11 mouse cellular contexts compared by ENCODE assay signal in the genomic region with DNA sequence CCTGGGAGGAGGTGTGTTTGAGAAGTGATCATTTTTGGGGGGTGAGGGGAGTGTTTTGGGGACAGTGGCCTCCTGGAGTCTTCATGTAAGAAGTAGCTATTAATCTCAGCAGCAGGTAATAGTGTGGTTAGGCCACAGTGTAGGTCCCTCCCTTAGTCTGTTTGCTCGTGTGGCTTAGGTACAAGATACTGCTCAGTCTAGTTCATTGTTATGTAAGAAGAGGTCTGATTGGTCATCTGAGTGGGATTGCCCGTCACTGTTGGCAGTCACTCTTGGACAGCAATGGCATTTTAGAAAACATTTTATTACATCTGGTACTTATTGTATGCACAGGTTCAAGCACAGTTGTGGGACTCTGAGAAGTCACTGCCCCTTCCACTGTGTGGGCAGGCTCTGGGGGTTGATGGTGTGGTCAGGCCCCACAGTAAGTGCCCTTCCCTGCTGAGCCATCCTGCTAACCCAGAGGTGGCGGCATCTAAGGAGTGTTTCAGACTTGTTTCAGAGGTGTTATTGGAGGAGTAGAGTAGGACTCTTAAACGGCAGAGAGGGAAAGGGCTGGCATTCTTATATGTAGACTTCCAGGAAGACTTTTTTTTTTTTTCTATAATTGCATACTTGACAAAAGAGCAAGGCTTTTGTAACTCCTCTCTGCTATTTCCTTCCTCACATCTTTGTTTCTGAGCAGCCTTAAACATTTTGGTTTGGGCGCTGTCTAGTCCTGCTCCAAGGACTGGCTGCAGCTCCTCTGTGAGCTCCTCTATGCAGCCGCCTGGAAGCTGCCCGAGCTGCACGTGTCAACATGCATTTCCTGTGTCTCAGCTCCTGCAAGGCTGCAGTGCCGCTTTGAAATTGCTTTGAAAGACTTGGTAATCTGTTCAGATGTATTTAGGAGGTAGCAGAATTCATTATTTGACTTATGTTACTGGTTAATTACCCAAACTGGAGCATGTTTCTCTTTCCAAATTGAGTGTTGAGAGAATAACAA. TPM values are rescaled to one million over a fixed set of nuclear protein-coding genes. Genes with fewer than 3 reads are reported as not detected.
A peak's percentile ranks its signal among the peaks of the same experiment; 100 is the strongest.
DNase-seq lines count a peak whose midpoint lies in the region; ATAC-seq lines count a peak whose summit lies in the region.
"Had no signal": no experiment of that assay in that cellular context is flagged by ENCODE, and none has a peak within 500 bp of the region (broad histone marks: within the 10 kb centered on the region; RNA-seq: fewer than 3 reads in every experiment).

No protein-coding gene starts in this region.

- H3K36me3 ChIP-seq in kidney, embryonic 15.5 days = no peaks in the 10 kb centered on the region
- H3K36me3 ChIP-seq: embryonic facial prominence, embryonic 12.5 days; hindbrain, embryonic 15.5 days had no signal

- no peak for DNase-seq in kidney, adult 18-20 months
- DNase-seq in Muller cell, postnatal 12 days (ENCODE audit: inconsistent ontology term) = peak; percentile 22
- peak; percentile 59 for DNase-seq in embryo, embryonic 11 days
- DNase-seq in lung, postnatal 10 days = peak; percentile 26
- DNase-seq in layer of hippocampus, postnatal 36 days = no peak
- no peak for DNase-seq in cerebellum, adult 9-10 months
- DNase-seq in c-Kit-positive CD71-positive TER-119-positive erythroid progenitor cells, embryonic 14.5 days (ENCODE audit: low spot score) = no peak

- H3K4me3 ChIP-seq in kidney, embryonic 15.5 days (replicated peaks) = no peak overlapping the region
- H3K4me3 ChIP-seq: embryonic facial prominence, embryonic 12.5 days; hindbrain, embryonic 15.5 days had no signal

- H3K9ac ChIP-seq in kidney, embryonic 15.5 days = no peak overlapping the region
- H3K9ac ChIP-seq: embryonic facial prominence, embryonic 12.5 days; hindbrain, embryonic 15.5 days had no signal

- no peaks in the 10 kb centered on the region for H3K27me3 ChIP-seq in kidney, embryonic 15.5 days
- H3K27me3 ChIP-seq: embryonic facial prominence, embryonic 12.5 days; hindbrain, embryonic 15.5 days had no signal

- H3K27ac ChIP-seq in kidney, embryonic 15.5 days = 0 out of 2 replicates have a peak overlapping the region, but pooled peaks have one; percentile 45
- H3K27ac ChIP-seq: embryonic facial prominence, embryonic 12.5 days; hindbrain, embryonic 15.5 days; macrophage had no signal

- peaks cover 19% of the 10 kb centered on the region for H3K4me1 ChIP-seq in kidney, embryonic 15.5 days

- ATAC-seq in kidney, embryonic 15.5 days (replicated peaks; ENCODE audit: low FRiP score) = no peak

- WGBS in kidney, embryonic 15.5 days = 30% methylated on average over 9 of the region's 9 CpGs

- H3K4me2 ChIP-seq in kidney, embryonic 15.5 days = no peak overlapping the region
- H3K4me2 ChIP-seq: embryonic facial prominence, embryonic 12.5 days; hindbrain, embryonic 15.5 days had no signal

- no peaks in the 10 kb centered on the region for H3K9me3 ChIP-seq in kidney, embryonic 15.5 days (replicated peaks)
- H3K9me3 ChIP-seq: embryonic facial prominence, embryonic 12.5 days; hindbrain, embryonic 15.5 days had no signal

RNA-seq across cellular contexts. Expression of a gene that starts 54.6 kb away (rescaled TPM):
- polyA plus RNA-seq in kidney, embryonic 15.5 days (2015; fragmentation: Nextera tagmentation; extraction: Ambion mirVana) = 6.7 and 6.9 TPM in 2 replicates
- 10 to 100 TPM; 21.7 to 24.2 TPM for total RNA-seq in layer of hippocampus, postnatal 36 days (2021)

Comparison
In these comparisons a context has a peak if more than half of its experiments do, and no peak if none do; other contexts are left out.
1. DNase-seq: peak in Muller cell, postnatal 12 days (single experiment), embryo, embryonic 11 days (single experiment) and lung, postnatal 10 days (single experiment); none in kidney, adult 18-20 months (single experiment), layer of hippocampus, postnatal 36 days (0 of 2), cerebellum, adult 9-10 months (single experiment) and c-Kit-positive CD71-positive TER-119-positive erythroid progenitor cells, embryonic 14.5 days (single experiment).